Mouse (Mus musculus) NIH3T3 (cell line): Measurements from ENCODE around the gene Spef2.

Source experiments
- DNase-seq: peaks from one replicate; pipeline ENCODE4 v3.0.0-alpha.2; 2012; ENCODE audit warnings: low read depth

The Spef2 gene

DNA sequence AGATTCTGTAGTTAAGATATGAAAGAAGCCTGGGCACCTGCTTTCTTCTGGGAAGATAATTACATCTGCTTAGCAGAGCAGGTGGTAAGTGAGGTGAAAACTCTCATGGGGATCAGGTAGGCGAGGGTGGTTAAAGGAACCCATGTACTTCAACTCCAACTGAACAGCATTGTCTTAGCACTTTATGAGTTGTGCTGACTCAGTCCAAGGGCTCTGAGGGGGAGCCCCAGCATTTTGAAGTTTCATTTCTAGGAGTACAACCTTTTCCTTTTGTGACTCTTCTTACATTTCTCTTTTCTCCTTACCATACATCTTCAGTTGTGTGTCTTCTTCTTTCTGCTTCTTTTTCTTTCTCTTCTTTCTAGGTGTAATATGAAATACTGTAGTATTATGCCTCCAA lies 213.5 kb downstream of the Spef2 start:
- DNase-seq: no peak

- DNase-seq: no peak
Measured at GRCm38 (mm10) chr15:9533356-9533902, 215.2 kb downstream of the Spef2 start.

- no peak for DNase-seq
Measured at GRCm38 (mm10) chr15:9530076-9530475, 218.6 kb downstream of the Spef2 start, which contains the start of gene Il7r. Il7r (minus strand) TSS chr15:9530176.

DNA sequence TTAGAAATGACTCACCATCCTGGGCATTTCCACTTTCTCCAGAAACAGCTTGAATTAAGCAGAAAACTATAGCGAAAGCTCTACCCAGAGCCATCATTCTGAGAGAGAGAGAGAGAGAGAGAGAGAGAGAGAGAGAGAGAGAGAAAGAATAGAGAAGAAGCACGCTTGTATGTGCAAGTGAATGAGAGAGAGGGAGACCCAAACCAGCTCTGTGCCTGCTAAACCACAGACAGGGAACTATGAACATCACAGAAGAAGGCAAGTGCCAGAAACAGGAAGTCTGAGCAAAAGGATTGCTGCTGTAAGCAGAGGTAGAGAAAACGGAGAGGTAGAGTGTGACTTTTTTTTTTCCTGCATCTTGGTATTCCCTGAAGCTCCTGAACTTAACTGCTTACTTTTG lies 219.0 kb downstream of the Spef2 start:
- DNase-seq: no peak
